Mouse (Mus musculus) erythroblast, embryonic 14.5 days (primary cell): Measurements from ENCODE around the gene Nfic.

ENCODE experiments used
- GATA1 ChIP-seq: IDR thresholded peaks from 2 replicates; pipeline ENCODE4 v1.6.1; 2012; ENCODE audit warnings: low read length, inconsistent platforms, mixed read lengths
- TAL1 ChIP-seq: IDR thresholded peaks from 3 replicates; pipeline ENCODE4 v1.6.1; 2012; ENCODE audit warnings: low read length, inconsistent platforms, mixed read lengths

DNA sequence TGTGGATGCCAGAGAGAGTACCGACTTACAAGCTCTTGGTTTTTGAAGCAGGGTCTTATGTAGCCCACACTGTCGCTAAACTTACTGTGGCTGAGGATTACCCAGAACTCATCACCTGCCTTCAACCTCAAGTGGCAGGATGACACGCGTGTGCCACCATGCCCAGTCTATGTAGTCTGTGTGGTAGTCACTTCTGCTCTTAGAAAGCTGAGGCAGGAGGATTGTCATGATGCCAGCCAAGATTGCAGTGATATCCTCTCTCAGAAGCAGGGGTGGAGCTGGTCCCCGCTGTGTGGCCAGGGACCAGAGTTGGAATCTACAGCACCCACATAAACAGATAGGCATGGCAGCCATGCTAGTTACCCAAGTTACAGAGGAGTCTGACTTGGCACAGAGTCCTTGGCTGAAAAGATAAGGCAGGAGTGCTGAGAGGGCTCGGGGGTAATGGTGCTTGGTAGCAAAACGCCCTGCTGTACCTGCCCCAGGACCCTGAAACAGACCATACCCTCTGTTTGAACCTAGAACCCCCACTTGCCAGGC is 30.1 kb upstream of the Nfic start:
- TF ChIP-seq GATA1 (no peak), TAL1 (no peak)
